Mouse (Mus musculus) thymus, postnatal 10 days (tissue): Measurements from ENCODE around the gene Fbxl15.

ENCODE experiments used
- DNase-seq, 2 experiments: peaks; one replicate each; pipeline ENCODE4 v3.0.0; 2021; ENCODE audit warnings: low spot score in 2 of 2

Fbxl15 gene

DNA sequence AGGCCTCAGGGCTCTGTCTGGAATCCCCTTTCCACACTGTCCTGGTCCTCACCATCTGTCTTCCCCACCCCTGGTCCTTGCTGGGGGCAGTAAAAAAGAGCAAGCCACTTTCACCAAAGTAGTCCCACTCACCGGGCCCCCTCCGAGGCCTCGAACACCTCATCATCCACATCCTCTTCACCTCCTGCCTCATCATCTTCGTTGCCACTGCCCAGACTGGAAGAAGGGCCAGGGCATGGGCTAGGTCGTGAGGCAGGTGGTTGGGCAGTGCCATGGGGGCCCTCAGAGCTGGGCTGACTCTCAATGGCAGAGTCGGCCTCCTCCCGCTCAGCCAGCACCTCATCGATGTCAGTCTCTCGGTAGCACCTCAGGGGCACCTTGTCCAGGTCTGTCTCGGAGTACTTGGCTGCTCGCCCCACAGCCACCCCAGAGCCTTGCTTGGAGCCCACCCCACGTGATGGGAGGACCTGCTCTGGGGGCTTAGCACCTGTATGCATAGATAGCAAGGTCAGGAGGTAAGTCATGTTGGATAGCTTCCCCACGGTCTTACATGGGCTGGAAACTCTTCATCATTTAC, 4.9 kb upstream of the Fbxl15 start:
- DNase-seq = no peak

DNA sequence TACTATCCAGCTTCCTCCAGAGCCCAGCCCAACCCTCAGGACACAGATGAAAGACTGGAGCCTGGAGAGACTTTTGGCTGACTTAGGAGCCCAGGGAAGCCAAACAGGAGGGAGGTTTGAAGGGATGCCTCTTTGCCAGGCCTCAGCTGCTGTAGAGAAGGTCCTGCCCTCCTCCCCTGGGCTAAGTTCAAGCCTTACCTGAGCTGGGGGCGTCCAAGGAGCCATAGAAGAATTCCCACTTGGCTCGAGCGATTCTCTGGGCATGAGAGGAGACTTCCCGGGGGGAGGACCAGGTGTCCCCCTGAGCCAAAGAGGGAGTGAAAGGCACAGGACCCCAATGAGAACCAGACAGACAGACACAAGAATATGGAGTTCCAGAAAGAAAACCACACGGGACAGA, 4.3 kb upstream of the Fbxl15 start:
- no peak for DNase-seq

GRCm38 (mm10) chr19:46324366-46324765, 3.6 kb upstream of the Fbxl15 start:
- no peak for DNase-seq

- no peak for DNase-seq
These were observed 3.1 kb upstream of the Fbxl15 start for GRCm38 (mm10) chr19:46324918-46325317.

- DNase-seq = no peak
These were observed 1.8 kb upstream of the Fbxl15 start for GRCm38 (mm10) chr19:46326019-46326755.

DNA sequence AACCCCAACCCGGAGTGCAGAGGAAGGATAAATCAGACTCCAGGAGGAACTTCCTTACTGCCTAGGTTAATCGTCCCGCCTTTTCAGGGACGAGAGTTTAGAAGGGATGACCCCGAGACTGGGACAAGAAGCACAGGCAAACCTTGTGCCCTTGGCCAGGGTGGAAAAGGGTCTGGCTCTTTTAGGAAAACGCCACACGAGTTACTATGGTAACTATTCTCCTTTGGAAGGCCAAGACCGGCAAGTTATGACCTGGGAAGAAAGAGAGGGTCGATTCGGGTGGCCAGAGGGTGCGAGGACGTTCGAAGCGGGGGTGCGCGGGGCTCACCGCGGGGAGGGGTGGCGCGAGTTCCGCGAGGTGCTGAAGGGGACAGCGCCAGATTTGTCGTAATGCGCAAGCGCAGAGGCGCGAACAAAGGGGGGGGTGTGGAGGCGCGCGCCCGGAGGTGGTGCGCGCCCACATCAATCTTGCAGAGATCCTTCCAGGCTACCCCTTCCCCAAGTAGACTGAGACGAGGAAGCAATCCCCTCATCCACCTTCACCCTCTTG, 1.2 kb upstream of the Fbxl15 start, which contains the start of gene Psd:
Gene Psd (minus strand): TSS at position 401 of the 550 bp plus-strand sequence.
- DNase-seq = peak in 1 of 2 experiments; percentile 48

- DNase-seq = no peak
These were observed 386 bp upstream of the Fbxl15 start for GRCm38 (mm10) chr19:46327531-46328064.

GRCm38 (mm10) chr19:46329031-46329641, 1.2 kb downstream of the Fbxl15 start:
- no peak for DNase-seq

DNA sequence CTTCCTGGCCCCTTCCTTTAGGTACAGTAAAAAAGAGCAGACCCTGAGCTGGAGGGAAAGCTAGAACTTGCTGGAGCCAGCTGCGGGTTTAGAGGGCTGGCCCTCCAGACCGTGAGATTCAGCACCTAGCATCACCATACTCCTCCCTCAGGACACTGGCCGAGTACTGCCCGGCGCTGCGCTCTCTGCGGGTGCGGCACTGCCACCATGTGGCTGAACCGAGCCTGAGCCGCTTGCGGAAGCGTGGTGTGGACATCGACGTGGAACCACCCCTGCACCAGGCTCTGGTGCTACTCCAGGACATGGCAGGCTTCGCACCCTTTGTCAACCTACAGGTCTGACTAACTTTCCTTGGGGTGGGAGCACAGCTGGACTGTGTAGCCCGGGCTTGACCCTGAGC, 2.0 kb downstream of the Fbxl15 start:
- DNase-seq = no peak

- DNase-seq = no peak
These were observed 2.7 kb downstream of the Fbxl15 start for GRCm38 (mm10) chr19:46330696-46331095.

DNA sequence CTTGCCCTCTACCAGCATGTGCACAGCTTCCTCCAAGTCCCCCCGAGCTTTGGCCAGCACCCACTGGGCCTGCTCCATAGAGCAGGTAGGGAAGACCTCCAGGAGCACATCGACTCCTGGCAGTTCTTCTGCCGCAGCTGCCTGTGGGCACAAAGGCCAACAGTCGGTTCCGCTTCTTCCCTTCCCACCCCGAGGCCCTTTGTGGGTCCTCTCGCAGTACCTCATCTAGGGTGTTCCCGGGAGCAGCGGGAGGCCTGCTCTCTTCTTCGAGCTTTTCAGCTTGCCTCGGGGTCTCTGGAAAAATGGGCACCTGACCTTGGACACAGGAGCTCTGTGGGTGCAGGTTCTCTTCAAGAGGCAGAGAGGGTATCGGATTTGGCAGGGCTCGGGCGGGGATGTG, 3.3 kb downstream of the Fbxl15 start:
- no peak for DNase-seq

- no peak for DNase-seq
These were observed 4.0 kb downstream of the Fbxl15 start for GRCm38 (mm10) chr19:46331936-46332335.

DNA sequence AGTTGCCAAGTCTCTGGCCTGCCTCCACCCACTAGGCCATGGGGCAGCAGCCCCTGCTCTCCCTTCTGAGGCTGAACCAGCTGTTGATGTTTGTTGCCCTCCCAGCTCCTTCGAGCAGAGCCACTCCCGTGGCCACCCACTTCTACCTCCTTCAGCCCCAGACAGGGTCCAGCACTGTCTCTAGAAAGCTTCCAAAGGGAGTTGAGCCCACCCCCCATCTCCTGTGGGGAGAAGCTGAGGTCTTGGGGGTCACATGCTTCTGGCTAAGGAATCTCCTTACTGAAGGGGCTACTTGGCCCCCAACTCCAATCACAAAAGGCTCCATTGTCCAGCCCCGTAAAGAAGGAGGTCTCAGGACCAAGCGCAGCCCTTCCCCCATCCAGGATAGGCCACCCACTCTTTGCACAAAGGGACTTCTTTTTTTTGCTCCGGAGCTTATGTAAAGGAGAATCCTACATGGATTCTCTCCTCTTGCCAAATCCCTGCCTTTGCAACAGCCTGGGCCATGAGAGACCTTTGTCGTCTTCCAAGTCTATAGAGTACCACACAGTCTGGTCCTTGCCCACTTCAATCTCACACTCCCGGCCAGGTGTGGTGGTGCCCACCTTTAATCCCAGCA, 4.8 kb downstream of the Fbxl15 start:
- DNase-seq = no peak

DNA sequence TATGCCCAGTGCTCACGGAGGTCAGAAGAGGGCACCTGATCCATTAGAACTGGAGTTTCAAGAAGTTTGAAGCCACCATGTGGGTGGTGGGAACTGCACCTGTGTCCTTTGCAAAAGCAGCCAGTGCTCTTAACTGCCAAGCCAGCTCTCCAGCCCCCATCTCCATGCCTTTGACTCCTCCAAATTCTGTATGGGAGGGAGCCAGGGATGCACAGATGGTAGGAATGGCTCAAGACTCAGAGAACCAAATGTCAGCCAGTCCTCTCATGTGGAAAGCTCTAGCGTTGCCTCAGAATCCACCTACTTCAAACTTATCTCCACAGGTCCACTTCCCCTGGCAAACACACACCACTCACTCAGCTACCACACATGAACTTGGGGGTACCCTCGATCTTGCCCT, 5.9 kb downstream of the Fbxl15 start:
- DNase-seq = no peak

- DNase-seq = peak in 1 of 2 experiments; percentile 48
These were observed 9.8 kb downstream of the Fbxl15 start for GRCm38 (mm10) chr19:46337719-46338330.

GRCm38 (mm10) chr19:46338331-46338936, 10.4 kb downstream of the Fbxl15 start, which contains the start of gene Cuedc2:
Cuedc2 (minus strand) TSS chr19:46338702.
- DNase-seq = peak; percentile 94 to 95

DNA sequence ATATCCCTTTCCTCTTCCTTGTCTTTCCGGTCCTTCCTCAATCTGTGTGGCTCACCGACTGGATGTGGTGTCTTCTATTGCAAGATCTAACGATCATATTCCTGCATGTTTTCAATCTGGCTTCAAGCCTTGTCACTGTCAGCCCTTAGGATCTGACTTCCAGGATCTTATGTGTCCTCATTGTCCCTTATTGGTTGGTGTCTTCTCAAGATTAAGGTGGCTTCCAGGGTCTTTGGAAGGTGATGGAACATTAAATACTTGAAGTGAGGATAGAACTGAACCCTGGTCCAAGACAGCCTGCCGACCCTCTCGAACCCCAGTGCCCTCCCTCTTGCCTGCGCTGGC, 10.9 kb downstream of the Fbxl15 start:
- no peak for DNase-seq

DNA sequence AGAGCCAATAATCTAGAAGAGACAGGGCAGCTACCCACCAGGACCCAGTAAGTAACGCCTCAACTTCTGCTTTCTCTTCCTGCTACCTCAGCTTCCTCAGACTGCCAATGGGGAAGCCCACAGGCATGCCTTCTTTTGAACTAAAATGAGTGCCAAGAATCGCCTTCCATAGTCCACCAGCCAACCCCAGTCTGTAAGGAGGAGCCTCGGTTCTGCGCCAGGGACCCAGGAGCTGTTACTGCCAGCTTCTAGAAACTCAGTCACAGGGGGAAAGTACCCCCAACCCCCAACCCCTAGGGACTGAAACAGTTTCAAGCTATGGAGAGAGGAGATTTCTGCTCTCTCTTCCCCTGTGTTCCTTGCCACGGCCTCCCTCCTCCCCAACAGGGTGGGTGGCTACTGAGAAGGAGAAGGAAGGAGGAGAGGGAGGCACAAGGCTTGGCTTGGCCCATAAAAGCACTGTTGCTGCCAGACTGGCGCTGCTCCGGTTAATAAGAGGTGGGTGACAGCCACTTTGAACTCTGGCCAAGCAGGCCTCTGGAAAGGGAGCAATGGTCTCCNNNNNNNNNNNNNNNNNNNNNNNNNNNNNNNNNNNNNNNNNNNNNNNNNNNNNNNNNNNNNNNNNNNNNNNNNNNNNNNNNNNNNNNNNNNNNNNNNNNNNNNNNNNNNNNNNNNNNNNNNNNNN, 11.4 kb downstream of the Fbxl15 start:
- DNase-seq = no peak

GRCm38 (mm10) chr19:46344710-46345419, 16.9 kb downstream of the Fbxl15 start:
- no peak for DNase-seq

GRCm38 (mm10) chr19:46347146-46347545, 19.2 kb downstream of the Fbxl15 start:
- no peak for DNase-seq
